Mouse (Mus musculus) midbrain, embryonic 16.5 days (tissue): ENCODE results near the gene 5730455P16Rik. TPM values are rescaled to one million over a fixed set of nuclear protein-coding genes. Genes with fewer than 3 reads are reported as not detected.

ENCODE experiments used
- ATAC-seq: fragments of 200-750 bp; cut with Nextera tagmentation; 2 replicates; pipeline ENCODE4 v1.8.0; 2017; ENCODE audit warnings: moderate TSS enrichment
- H3K27ac ChIP-seq: fragments of 300-500 bp; sonication (generic); 2 replicates; pipeline ENCODE4 v1.5.1; 2014; ENCODE audit warnings: mild to moderate bottlenecking, low read length, mixed read lengths
- H3K27me3 ChIP-seq: fragments of 300-500 bp; sonication (generic); 2 replicates; pipeline ENCODE4 v1.6.1; 2014; ENCODE audit warnings: low read depth, low read length, mixed read lengths; ENCODE audit not compliant: control insufficient read depth, insufficient read depth
- H3K36me3 ChIP-seq: fragments of 300-500 bp; sonication (generic); 2 replicates; pipeline ENCODE4 v1.6.1; 2014; ENCODE audit warnings: mild to moderate bottlenecking, low read length, moderate library complexity, mixed read lengths; ENCODE audit not compliant: control insufficient read depth, insufficient read depth
- H3K4me1 ChIP-seq: fragments of 300-500 bp; sonication (generic); 2 replicates; pipeline ENCODE4 v1.6.1; 2014; ENCODE audit warnings: mild to moderate bottlenecking, low read length, mixed read lengths; ENCODE audit not compliant: control insufficient read depth, insufficient read depth
- H3K4me2 ChIP-seq: fragments of 300-500 bp; sonication (generic); 2 replicates; pipeline ENCODE4 v1.6.1; 2014; ENCODE audit warnings: mild to moderate bottlenecking, low read length, mixed read lengths
- H3K4me3 ChIP-seq: fragments of 300-500 bp; sonication (generic); 2 replicates; pipeline ENCODE4 v1.5.1; 2014; ENCODE audit warnings: low read depth, mild to moderate bottlenecking, low read length, moderate library complexity, mixed read lengths
- H3K9ac ChIP-seq: fragments of 300-500 bp; sonication (generic); 2 replicates; pipeline ENCODE4 v1.6.1; 2014; ENCODE audit warnings: low read depth, low read length, mixed read lengths
- H3K9me3 ChIP-seq: fragments of 300-500 bp; sonication (generic); replicated peaks from 2 replicates; pipeline ENCODE4 v1.6.1; 2014; ENCODE audit warnings: mild to moderate bottlenecking, low read length, mixed read lengths; ENCODE audit not compliant: control insufficient read depth, poor library complexity, severe bottlenecking
- WGBS: fragments of 180-500 bp; shearing (Covaris S2); extraction: QIAGEN DNeasy Blood & Tissue Kit; methylation state at CpG from one replicate; pipeline ENCODE4 v1.1.7; 2014; 5-methylcytosine and 5-hydroxymethylcytosine counted together
- polyA plus RNA-seq: library from polyadenylated mRNA; unstranded; fragments of >200 nt; fragmentation: Nextera tagmentation; extraction: Ambion mirVana; gene quantifications from 2 replicates; pipeline ENCODE4 v1.2.1, GENCODE M21; 2015

5730455P16Rik gene
- polyA plus RNA-seq, 1 experiment from 2014 or later, result 39.4 TPM

DNA sequence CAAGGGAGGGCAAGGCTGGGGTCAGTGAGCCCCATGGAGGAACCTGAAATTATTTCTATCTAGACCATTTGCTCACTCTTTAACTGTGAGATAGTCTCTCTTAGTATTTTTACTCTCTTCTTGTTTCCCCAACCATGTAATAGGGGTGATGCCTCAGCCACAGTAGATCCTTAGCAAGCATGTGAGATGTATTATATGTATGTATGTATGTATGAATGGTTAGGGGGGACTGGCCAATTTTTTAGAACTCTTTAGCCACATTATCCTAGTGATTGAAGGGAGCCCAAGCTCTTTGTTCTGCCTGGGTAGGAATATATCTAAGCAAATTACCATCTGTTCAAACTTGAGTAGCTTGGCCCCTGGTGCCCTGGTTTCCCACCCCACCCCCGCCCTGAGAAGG, 64.4 kb downstream of the 5730455P16Rik start:
- H3K27ac ChIP-seq, result no peak overlapping the region
- no peaks in the 10 kb centered on the region for H3K36me3 ChIP-seq
- H3K9ac ChIP-seq, result no peak overlapping the region
- H3K4me1 ChIP-seq, result peaks cover 19% of the 10 kb centered on the region
- H3K9me3 ChIP-seq, result no peaks in the 10 kb centered on the region
- ATAC-seq, result no peak
- H3K27me3 ChIP-seq, result no peaks in the 10 kb centered on the region
- H3K4me2 ChIP-seq, result no peak overlapping the region
- no peak overlapping the region for H3K4me3 ChIP-seq
- 81% methylated on average over 1 of the region's 1 CpGs for WGBS

DNA sequence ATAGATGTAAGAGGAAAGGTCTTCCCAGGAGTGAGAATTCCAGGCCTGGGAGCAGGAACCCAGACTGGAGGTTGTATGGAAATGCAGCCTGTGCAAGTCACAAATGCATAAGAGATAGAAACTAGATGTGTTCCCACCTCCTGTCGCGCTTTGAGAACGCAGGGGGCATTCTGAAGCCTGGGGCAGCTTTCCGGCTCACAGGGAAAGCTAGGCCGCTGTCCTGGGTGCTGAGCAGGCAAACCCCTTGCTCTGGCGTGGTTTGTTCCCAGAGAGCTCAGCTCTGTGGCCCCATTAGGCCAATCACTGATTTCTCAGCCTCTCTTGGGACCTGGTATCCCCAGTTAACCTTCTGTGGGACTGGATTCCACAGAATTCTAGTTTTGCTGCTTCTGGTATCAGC, 65.3 kb downstream of the 5730455P16Rik start:
- peak overlapping the region; percentile 1; the same call in 1 of the 2 replicates for H3K9ac ChIP-seq
- no peak overlapping the region for H3K4me2 ChIP-seq
- H3K4me3 ChIP-seq, result no peak overlapping the region
- no peaks in the 10 kb centered on the region for H3K36me3 ChIP-seq
- no peaks in the 10 kb centered on the region for H3K9me3 ChIP-seq
- peak overlapping the region; percentile 9; the same call in 1 of the 2 replicates for H3K27ac ChIP-seq
- H3K27me3 ChIP-seq, result no peaks in the 10 kb centered on the region
- H3K4me1 ChIP-seq, result peaks cover 19% of the 10 kb centered on the region
- ATAC-seq, result no peak
- 10% methylated on average over 6 of the region's 6 CpGs for WGBS

DNA sequence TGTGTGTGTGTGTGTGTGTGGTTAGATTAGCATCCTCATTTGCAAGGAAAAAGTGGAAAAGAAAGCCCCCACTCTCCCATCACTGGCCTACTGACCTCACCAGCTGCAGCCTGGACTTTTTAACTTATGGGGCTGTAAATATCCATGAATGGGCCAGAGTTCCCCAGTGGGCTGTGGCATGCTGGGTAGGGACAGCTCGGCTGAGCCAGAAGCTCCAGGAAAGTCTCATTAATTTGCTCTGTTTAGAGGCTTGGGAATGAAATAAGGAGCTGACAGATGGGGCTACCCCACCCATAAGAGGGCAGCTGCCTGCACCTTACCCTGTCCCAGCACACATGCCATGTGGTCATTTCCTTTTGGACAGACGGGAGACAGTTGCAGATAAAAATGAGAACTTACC, 65.8 kb downstream of the 5730455P16Rik start:
- Histone ChIP-seq H3K4me1 (peaks cover 19% of the 10 kb centered on the region), H3K4me2 (no peak overlapping the region), H3K27ac (peak overlapping the region; percentile 9; the same call in 1 of the 2 replicates), H3K4me3 (no peak overlapping the region), H3K9me3 (no peaks in the 10 kb centered on the region), H3K9ac (no peak overlapping the region), H3K36me3 (no peaks in the 10 kb centered on the region), H3K27me3 (no peaks in the 10 kb centered on the region)
- no peak for ATAC-seq
- 27% methylated on average over 2 of the region's 2 CpGs for WGBS

- H3K36me3 ChIP-seq, result no peaks in the 10 kb centered on the region
- H3K4me1 ChIP-seq, result peaks cover 19% of the 10 kb centered on the region
- WGBS, result 50% methylated on average over 4 of the region's 4 CpGs
- H3K27me3 ChIP-seq, result no peaks in the 10 kb centered on the region
- no peak overlapping the region for H3K4me2 ChIP-seq
- H3K4me3 ChIP-seq, result no peak overlapping the region
- peak overlapping the region; percentile 17; the same call in 1 of the 2 replicates for H3K27ac ChIP-seq
- no peak for ATAC-seq
- no peak overlapping the region for H3K9ac ChIP-seq
- no peaks in the 10 kb centered on the region for H3K9me3 ChIP-seq
Measured at GRCm38 (mm10) chr11:80311271-80311670, 66.6 kb downstream of the 5730455P16Rik start.

Other genes starting within 250 kb of the 5730455P16Rik start
- 22.2 and 22.4 TPM in 2 replicates for gene Tefm, start 235.9 kb downstream of the 5730455P16Rik start, polyA plus RNA-seq
- 3.4 and 4.2 TPM in 2 replicates for gene Adap2, start 223.9 kb downstream of the 5730455P16Rik start, polyA plus RNA-seq
- gene Rnf135, start 194.2 kb downstream of the 5730455P16Rik start, polyA plus RNA-seq, result 3.0 and 3.6 TPM in 2 replicates
- gene Rhot1, start 169.0 kb downstream of the 5730455P16Rik start, polyA plus RNA-seq, result 70.1 and 77.6 TPM in 2 replicates
- 4.7 and 5.1 TPM in 2 replicates for gene Rhbdl3, start 77.1 kb downstream of the 5730455P16Rik start, polyA plus RNA-seq
- gene Zfp207, start 5.2 kb upstream of the 5730455P16Rik start, polyA plus RNA-seq, result 190 and 202 TPM in 2 replicates
- gene Psmd11, start 50.6 kb upstream of the 5730455P16Rik start, polyA plus RNA-seq, result 270 and 301 TPM in 2 replicates
- gene Cdk5r1, start 99.0 kb upstream of the 5730455P16Rik start, polyA plus RNA-seq, result 90.2 and 91.0 TPM in 2 replicates